Mouse (Mus musculus) hindbrain, postnatal 0 days (tissue): ENCODE measurements at regions not wholly inside any gene's neighbourhood (a gene's known extent, or its start where the extent isn't known, plus 50 kb on each side); places are given as distances from the start of the nearest gene placed in this dataset.

Experiments
- ATAC-seq: fragments of 200-750 bp; cut with Nextera tagmentation; 2 replicates; pipeline ENCODE4 v1.8.0; 2017; ENCODE audit warnings: mild to moderate bottlenecking, moderate TSS enrichment, moderate library complexity
- DNase-seq: peaks from one replicate; pipeline ENCODE4 v3.0.0-alpha.2; 2015; ENCODE audit warnings: low spot score
- H3K27ac ChIP-seq: fragments of 300-500 bp; sonication (generic); 2 replicates; pipeline ENCODE4 v1.5.1; 2014; ENCODE audit warnings: mild to moderate bottlenecking
- H3K27me3 ChIP-seq: fragments of 300-500 bp; sonication (generic); 2 replicates; pipeline ENCODE4 v1.6.1; 2014; ENCODE audit warnings: low read length, mixed read lengths; ENCODE audit not compliant: insufficient read depth
- H3K36me3 ChIP-seq: fragments of 300-500 bp; sonication (generic); 2 replicates; pipeline ENCODE4 v1.6.1; 2014; ENCODE audit warnings: low read length, mixed read lengths; ENCODE audit not compliant: insufficient read depth
- H3K4me1 ChIP-seq: fragments of 300-500 bp; sonication (generic); 2 replicates; pipeline ENCODE4 v1.6.1; 2014; ENCODE audit warnings: antibody characterized with exemption, low read length, mixed read lengths; ENCODE audit not compliant: insufficient read depth
- H3K4me2 ChIP-seq: fragments of 300-500 bp; sonication (generic); 2 replicates; pipeline ENCODE4 v1.6.1; 2014; ENCODE audit warnings: low read depth, mild to moderate bottlenecking, low read length, moderate library complexity, mixed read lengths
- H3K4me3 ChIP-seq: fragments of 300-500 bp; sonication (generic); 2 replicates; pipeline ENCODE4 v1.5.1; 2014; ENCODE audit warnings: low read length
- H3K9ac ChIP-seq: fragments of 300-500 bp; sonication (generic); replicated peaks from 2 replicates; pipeline ENCODE4 v1.6.1; 2014; ENCODE audit warnings: mild to moderate bottlenecking, low read length, moderate library complexity, mixed read lengths
- H3K9me3 ChIP-seq: fragments of 300-500 bp; sonication (generic); 2 replicates; pipeline ENCODE4 v1.6.1; 2016; ENCODE audit warnings: low read length, mixed read lengths
- CTCF ChIP-seq: IDR thresholded peaks from 2 replicates; pipeline ENCODE4 v1.5.1; 2016; ENCODE audit warnings: antibody characterized with exemption, control low read depth, low read depth
- WGBS: fragments of 180-500 bp; shearing (Covaris S2); extraction: QIAGEN DNeasy Blood & Tissue Kit; methylation state at CpG from one replicate; pipeline ENCODE4 v1.1.7; 2014; 5-methylcytosine and 5-hydroxymethylcytosine counted together

DNA sequence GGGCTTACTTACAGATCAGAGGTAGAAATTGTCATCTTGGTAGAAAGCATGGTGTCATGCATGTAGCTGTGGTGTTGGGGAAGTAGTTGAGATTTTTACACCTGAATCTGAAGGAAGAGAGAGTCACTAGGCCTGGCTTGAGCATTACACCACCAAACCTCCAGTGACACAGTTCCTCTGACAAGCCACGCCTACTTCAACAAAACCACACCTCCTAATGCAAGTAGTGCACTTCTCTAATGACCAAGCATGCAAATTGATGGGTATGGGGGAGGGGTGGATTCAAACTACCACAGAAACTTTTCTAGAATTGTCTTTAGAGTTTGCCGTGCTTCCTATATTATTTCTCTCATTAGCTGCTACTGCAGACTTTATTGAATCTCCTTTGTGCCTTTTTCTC is 136.8 kb upstream of the Xrcc4 start:
- Histone ChIP-seq H3K27me3 (no peaks in the 10 kb centered on the region), H3K36me3 (no peaks in the 10 kb centered on the region), H3K4me2 (no peak overlapping the region), H3K4me1 (no peaks in the 10 kb centered on the region), H3K27ac (no peak overlapping the region), H3K9me3 (no peaks in the 10 kb centered on the region), H3K4me3 (no peak overlapping the region), H3K9ac (no peak overlapping the region)
- DNase-seq (no peak), ATAC-seq (no peak)
- 73% methylated on average over 2 of the region's 2 CpGs for WGBS
- no peak for TF ChIP-seq CTCF

DNA sequence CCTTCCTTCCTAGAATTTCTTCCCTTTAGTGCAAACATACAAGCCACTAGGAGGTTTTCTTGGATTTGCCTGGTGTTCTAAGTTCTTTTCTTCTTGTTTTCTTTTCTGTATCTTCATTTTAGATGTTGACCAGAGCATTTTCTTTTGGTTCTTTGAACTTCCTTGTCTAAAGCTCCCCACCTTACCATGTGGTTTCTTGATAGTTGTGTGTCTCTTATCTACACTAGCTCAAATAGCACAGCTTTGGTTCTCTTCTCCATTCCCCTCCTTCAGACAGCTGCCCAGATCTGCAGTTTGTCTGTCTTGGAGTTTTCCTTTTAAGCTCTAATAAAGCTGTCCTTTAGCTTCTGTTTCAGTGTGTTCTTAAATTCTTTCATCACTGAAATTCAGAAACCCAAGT is 123.0 kb upstream of the Xrcc4 start:
- H3K27ac ChIP-seq = no peak overlapping the region
- H3K36me3 ChIP-seq = no peaks in the 10 kb centered on the region
- no peaks in the 10 kb centered on the region for H3K27me3 ChIP-seq
- no peak overlapping the region for H3K9ac ChIP-seq
- TF ChIP-seq CTCF = no peak
- no peak overlapping the region for H3K4me3 ChIP-seq
- H3K4me2 ChIP-seq = no peak overlapping the region
- no peak for ATAC-seq
- no peaks in the 10 kb centered on the region for H3K9me3 ChIP-seq
- no peaks in the 10 kb centered on the region for H3K4me1 ChIP-seq
- DNase-seq = no peak

DNA sequence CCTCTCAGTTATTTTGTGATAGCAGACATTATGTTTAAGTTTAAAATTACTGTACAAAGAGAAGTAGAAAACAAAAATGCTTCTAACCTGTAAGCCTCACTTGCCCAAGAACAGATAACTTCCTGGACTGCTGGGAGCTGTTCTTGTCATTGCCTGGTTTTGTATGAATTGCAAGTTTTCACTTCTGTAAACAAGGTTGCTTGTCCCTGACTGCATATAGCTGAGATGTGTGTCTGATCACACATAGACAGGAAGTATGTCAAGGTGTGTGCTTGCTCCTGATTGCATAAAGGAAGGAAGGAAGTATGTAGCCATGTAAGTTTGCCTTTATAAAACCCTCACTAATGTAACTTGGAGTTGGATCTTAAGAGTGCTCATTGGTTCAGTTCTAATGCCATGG is 118.5 kb upstream of the Xrcc4 start:
- no peak overlapping the region for H3K4me2 ChIP-seq
- ATAC-seq = no peak

More for the DNA sequence above, 118.5 kb upstream of the Xrcc4 start:
- H3K27ac ChIP-seq = no peak overlapping the region
- H3K36me3 ChIP-seq = no peaks in the 10 kb centered on the region
- no peaks in the 10 kb centered on the region for H3K27me3 ChIP-seq
- H3K9me3 ChIP-seq = no peaks in the 10 kb centered on the region
- no peak overlapping the region for H3K4me3 ChIP-seq
- DNase-seq = no peak
- no peak for TF ChIP-seq CTCF
- H3K4me1 ChIP-seq = no peaks in the 10 kb centered on the region
- H3K9ac ChIP-seq = no peak overlapping the region
